Mouse (Mus musculus) forebrain, embryonic 15.5 days (tissue): ENCODE data around the gene Igf2r. TPM values are rescaled to one million over a fixed set of nuclear protein-coding genes. Genes with fewer than 3 reads are reported as not detected.

Experiments used
- ATAC-seq: fragments of 200-750 bp; cut with Nextera tagmentation; replicated peaks from 2 replicates; pipeline ENCODE4 v1.8.0; 2017; ENCODE audit warnings: mild to moderate bottlenecking, moderate TSS enrichment, moderate library complexity
- H3K27ac ChIP-seq: fragments of 300-500 bp; sonication (generic); replicated peaks from 2 replicates; pipeline ENCODE4 v1.5.1; 2015; ENCODE audit warnings: mild to moderate bottlenecking, inconsistent platforms
- H3K27me3 ChIP-seq: fragments of 300-500 bp; sonication (generic); 2 replicates; pipeline ENCODE4 v1.6.1; 2015; ENCODE audit warnings: inconsistent platforms
- H3K36me3 ChIP-seq: fragments of 300-500 bp; sonication (generic); 2 replicates; pipeline ENCODE4 v1.6.1; 2015; ENCODE audit warnings: mild to moderate bottlenecking, inconsistent platforms
- H3K4me1 ChIP-seq: fragments of 300-500 bp; sonication (generic); 2 replicates; pipeline ENCODE4 v1.6.1; 2015; ENCODE audit warnings: inconsistent platforms
- H3K4me2 ChIP-seq: fragments of 300-500 bp; sonication (generic); replicated peaks from 2 replicates; pipeline ENCODE4 v1.6.1; 2015; ENCODE audit warnings: mild to moderate bottlenecking, inconsistent platforms
- H3K4me3 ChIP-seq: fragments of 300-500 bp; sonication (generic); 2 replicates; pipeline ENCODE4 v1.5.1; 2015; ENCODE audit warnings: mild to moderate bottlenecking, inconsistent platforms
- H3K9ac ChIP-seq: fragments of 300-500 bp; sonication (generic); replicated peaks from 2 replicates; pipeline ENCODE4 v1.6.1; 2015; ENCODE audit warnings: mild to moderate bottlenecking, inconsistent platforms
- H3K9me3 ChIP-seq: fragments of 300-500 bp; sonication (generic); 2 replicates; pipeline ENCODE4 v1.6.1; 2016; ENCODE audit warnings: inconsistent platforms
- WGBS: fragments of 180-500 bp; shearing (Covaris S2); methylation state at CpG from one replicate; pipeline ENCODE4 v1.1.7; 2015; ENCODE audit warnings: mixed read lengths; 5-methylcytosine and 5-hydroxymethylcytosine counted together
- polyA plus RNA-seq: library from polyadenylated mRNA; unstranded; fragments of >200 nt; fragmentation: Nextera tagmentation; extraction: Ambion mirVana; gene quantifications from 2 replicates; pipeline ENCODE4 v1.2.1, GENCODE M21; 2015

The Igf2r gene
- polyA plus RNA-seq, 1 experiment from 2014 or later: 11.0 TPM

GRCm38 (mm10) chr17:12718251-12718650, 51.2 kb downstream of the Igf2r start:
- WGBS: 78% methylated on average over 7 of the region's 7 CpGs
- Histone ChIP-seq H3K9me3 (no peaks in the 10 kb centered on the region), H3K4me3 (no peak overlapping the region), H3K27me3 (no peaks in the 10 kb centered on the region), H3K27ac (peak overlapping the region; percentile 49; the same call in 1 of the 2 replicates), H3K9ac (no peak overlapping the region), H3K4me2 (no peak overlapping the region), H3K36me3 (peaks cover 53% of the 10 kb centered on the region), H3K4me1 (peaks cover 9% of the 10 kb centered on the region; the same call in 1 of the 2 replicates)
- ATAC-seq: peak; percentile 87

- WGBS: 82% methylated on average over 4 of the region's 4 CpGs
- no peak for ATAC-seq
- no peak overlapping the region for H3K4me2 ChIP-seq
- no peak overlapping the region for H3K4me3 ChIP-seq
- peaks cover 53% of the 10 kb centered on the region for H3K36me3 ChIP-seq
- no peaks in the 10 kb centered on the region for H3K27me3 ChIP-seq
- peak overlapping the region; percentile 49; the same call in 1 of the 2 replicates for H3K27ac ChIP-seq
- no peak overlapping the region for H3K9ac ChIP-seq
- H3K4me1 ChIP-seq: peaks cover 9% of the 10 kb centered on the region; the same call in 1 of the 2 replicates
- no peaks in the 10 kb centered on the region for H3K9me3 ChIP-seq
These were observed 52.0 kb downstream of the Igf2r start for GRCm38 (mm10) chr17:12717445-12717844.

DNA sequence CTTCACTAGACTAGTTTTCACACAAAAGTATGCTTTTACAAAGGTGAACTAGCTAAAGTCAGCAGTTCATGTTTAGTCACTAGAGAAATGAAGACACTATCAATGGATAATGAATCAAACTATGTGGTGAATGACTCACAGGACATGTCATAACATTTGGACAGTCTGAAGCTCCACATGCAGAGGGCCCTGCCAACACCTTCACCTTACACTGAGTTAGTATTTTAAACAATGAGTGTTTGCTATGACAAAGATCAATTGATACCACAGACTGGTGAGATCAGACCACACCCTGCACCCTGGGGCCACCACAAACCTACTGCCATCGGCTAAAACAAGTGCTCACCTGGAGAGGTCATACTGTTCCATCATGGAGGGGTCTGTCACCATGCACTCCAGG, 54.4 kb downstream of the Igf2r start:
- Histone ChIP-seq H3K4me2 (no peak overlapping the region), H3K36me3 (peaks cover 56% of the 10 kb centered on the region)

DNA sequence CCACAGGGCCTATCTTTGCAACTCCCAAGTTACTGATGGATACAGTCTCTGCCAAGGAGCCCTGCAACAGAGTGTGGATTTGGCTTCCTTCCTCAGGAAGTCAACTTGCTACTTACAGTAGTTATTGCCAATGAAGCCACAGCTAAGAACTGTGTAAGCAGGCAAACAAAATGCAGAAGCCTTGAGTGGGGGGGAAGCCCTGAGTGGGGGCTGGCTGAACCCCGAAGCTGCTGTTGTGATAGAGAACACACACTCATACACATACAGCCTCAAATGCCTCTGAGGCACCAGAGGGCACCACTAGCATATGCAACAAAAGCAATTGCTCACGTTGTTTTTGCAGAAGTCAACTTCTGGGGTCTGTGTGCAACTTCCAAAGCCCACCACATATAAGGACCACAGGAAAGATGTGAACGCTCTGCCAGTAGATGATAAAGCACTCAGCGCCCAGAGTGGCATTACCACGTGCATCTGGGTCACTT, 55.3 kb downstream of the Igf2r start:
- H3K9me3 ChIP-seq: no peaks in the 10 kb centered on the region
- peaks cover 50% of the 10 kb centered on the region for H3K36me3 ChIP-seq
- ATAC-seq: no peak
- peaks cover 9% of the 10 kb centered on the region; the same call in 1 of the 2 replicates for H3K4me1 ChIP-seq
- H3K27ac ChIP-seq: no peak overlapping the region
- H3K4me3 ChIP-seq: no peak overlapping the region
- no peaks in the 10 kb centered on the region for H3K27me3 ChIP-seq
- 85% methylated on average over 5 of the region's 5 CpGs for WGBS
- no peak overlapping the region for H3K4me2 ChIP-seq
- no peak overlapping the region for H3K9ac ChIP-seq

More for the DNA sequence above, 54.4 kb downstream of the Igf2r start:
- Histone ChIP-seq H3K9ac (no peak overlapping the region), H3K27me3 (no peaks in the 10 kb centered on the region), H3K4me3 (no peak overlapping the region), H3K27ac (no peak overlapping the region), H3K4me1 (peaks cover 9% of the 10 kb centered on the region; the same call in 1 of the 2 replicates), H3K9me3 (no peaks in the 10 kb centered on the region)
- WGBS: 90% methylated on average over 1 of the region's 1 CpGs
- no peak for ATAC-seq

- Histone ChIP-seq H3K4me3 (no peak overlapping the region), H3K27me3 (no peaks in the 10 kb centered on the region), H3K9me3 (no peaks in the 10 kb centered on the region), H3K9ac (no peak overlapping the region), H3K27ac (no peak overlapping the region), H3K4me1 (peaks cover 6% of the 10 kb centered on the region; the same call in 1 of the 2 replicates), H3K36me3 (peaks cover 53% of the 10 kb centered on the region), H3K4me2 (no peak overlapping the region)
- WGBS: 84% methylated on average over 3 of the region's 3 CpGs
- ATAC-seq: no peak
These were observed 56.5 kb downstream of the Igf2r start for GRCm38 (mm10) chr17:12712993-12713392.

DNA sequence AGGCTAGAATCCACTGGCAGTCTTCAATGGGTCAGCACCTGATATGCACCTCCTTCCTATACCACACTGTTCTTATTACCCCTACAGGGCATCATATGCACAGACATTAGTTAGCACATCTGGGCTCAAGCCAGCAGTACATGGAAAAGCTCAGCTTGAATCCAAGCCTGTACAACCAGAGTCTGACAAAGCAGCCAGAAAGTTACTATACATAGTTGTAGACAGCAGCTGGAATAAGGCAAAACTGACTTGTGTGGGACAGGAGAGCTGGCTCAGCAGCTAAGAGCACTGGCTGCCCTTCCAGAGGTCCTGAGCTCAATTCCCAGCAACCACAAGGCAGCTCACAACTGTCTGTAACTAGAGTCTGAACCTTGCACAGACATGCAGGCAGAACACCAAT, 57.3 kb downstream of the Igf2r start:
- Histone ChIP-seq H3K9ac (no peak overlapping the region), H3K9me3 (no peaks in the 10 kb centered on the region), H3K36me3 (peaks cover 53% of the 10 kb centered on the region), H3K4me1 (no peaks in the 10 kb centered on the region), H3K27ac (no peak overlapping the region), H3K4me2 (no peak overlapping the region), H3K27me3 (no peaks in the 10 kb centered on the region), H3K4me3 (no peak overlapping the region)
- no peak for ATAC-seq

GRCm38 (mm10) chr17:12710976-12711375, 58.5 kb downstream of the Igf2r start:
- ATAC-seq: no peak
- no peaks in the 10 kb centered on the region for H3K4me1 ChIP-seq
- no peaks in the 10 kb centered on the region for H3K9me3 ChIP-seq
- H3K27me3 ChIP-seq: no peaks in the 10 kb centered on the region
- H3K9ac ChIP-seq: no peak overlapping the region
- H3K27ac ChIP-seq: no peak overlapping the region
- H3K36me3 ChIP-seq: peaks cover 49% of the 10 kb centered on the region
- WGBS: 93% methylated on average over 2 of the region's 2 CpGs
- H3K4me2 ChIP-seq: no peak overlapping the region
- H3K4me3 ChIP-seq: no peak overlapping the region

- Histone ChIP-seq H3K4me2 (no peak overlapping the region), H3K9ac (no peak overlapping the region), H3K4me1 (no peaks in the 10 kb centered on the region), H3K27me3 (no peaks in the 10 kb centered on the region), H3K4me3 (no peak overlapping the region), H3K27ac (no peak overlapping the region), H3K36me3 (peaks cover 50% of the 10 kb centered on the region), H3K9me3 (no peaks in the 10 kb centered on the region)
- ATAC-seq: no peak
- WGBS: 72% methylated on average over 13 of the region's 13 CpGs
These were observed 59.2 kb downstream of the Igf2r start for GRCm38 (mm10) chr17:12710050-12710780.

DNA sequence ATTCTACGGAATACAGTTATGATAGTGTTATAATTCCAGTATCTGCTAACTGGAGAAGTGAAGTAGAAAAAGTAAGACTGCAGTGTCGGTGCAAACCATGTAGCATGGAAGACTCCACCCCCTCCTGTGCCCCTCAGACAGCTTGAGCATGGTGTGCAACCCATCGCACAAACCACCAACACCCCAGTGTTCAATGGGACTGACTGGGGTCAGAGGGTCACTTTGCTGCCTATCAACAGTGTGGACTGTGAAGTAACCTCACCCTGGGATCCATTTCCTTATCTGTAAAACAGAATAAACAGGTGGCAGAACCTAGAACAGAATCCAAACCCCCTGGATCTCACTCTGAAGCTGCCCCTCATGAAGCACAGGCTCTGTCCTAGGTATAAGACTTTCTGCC, 61.1 kb downstream of the Igf2r start:
- H3K4me2 ChIP-seq: no peak overlapping the region
- 91% methylated on average over 3 of the region's 3 CpGs for WGBS
- no peaks in the 10 kb centered on the region for H3K4me1 ChIP-seq
- no peak overlapping the region for H3K9ac ChIP-seq
- H3K36me3 ChIP-seq: peaks cover 52% of the 10 kb centered on the region
- H3K9me3 ChIP-seq: no peaks in the 10 kb centered on the region
- no peaks in the 10 kb centered on the region for H3K27me3 ChIP-seq
- no peak for ATAC-seq
- H3K4me3 ChIP-seq: no peak overlapping the region
- no peak overlapping the region for H3K27ac ChIP-seq

- Histone ChIP-seq H3K27ac (no peak overlapping the region), H3K9me3 (no peaks in the 10 kb centered on the region), H3K4me2 (no peak overlapping the region), H3K36me3 (peaks cover 67% of the 10 kb centered on the region), H3K27me3 (no peaks in the 10 kb centered on the region), H3K9ac (no peak overlapping the region), H3K4me3 (no peak overlapping the region), H3K4me1 (no peaks in the 10 kb centered on the region)
- no peak for ATAC-seq
- WGBS: 92% methylated on average over 10 of the region's 10 CpGs
These were observed 62.8 kb downstream of the Igf2r start for GRCm38 (mm10) chr17:12706590-12707049.

- Histone ChIP-seq H3K4me1 (no peaks in the 10 kb centered on the region), H3K27me3 (no peaks in the 10 kb centered on the region), H3K4me2 (no peak overlapping the region), H3K4me3 (no peak overlapping the region), H3K9me3 (no peaks in the 10 kb centered on the region), H3K36me3 (peaks cover 77% of the 10 kb centered on the region), H3K9ac (no peak overlapping the region), H3K27ac (no peak overlapping the region)
- ATAC-seq: no peak
- WGBS: 93% methylated on average over 5 of the region's 5 CpGs
These were observed 66.6 kb downstream of the Igf2r start for GRCm38 (mm10) chr17:12702901-12703300.

DNA sequence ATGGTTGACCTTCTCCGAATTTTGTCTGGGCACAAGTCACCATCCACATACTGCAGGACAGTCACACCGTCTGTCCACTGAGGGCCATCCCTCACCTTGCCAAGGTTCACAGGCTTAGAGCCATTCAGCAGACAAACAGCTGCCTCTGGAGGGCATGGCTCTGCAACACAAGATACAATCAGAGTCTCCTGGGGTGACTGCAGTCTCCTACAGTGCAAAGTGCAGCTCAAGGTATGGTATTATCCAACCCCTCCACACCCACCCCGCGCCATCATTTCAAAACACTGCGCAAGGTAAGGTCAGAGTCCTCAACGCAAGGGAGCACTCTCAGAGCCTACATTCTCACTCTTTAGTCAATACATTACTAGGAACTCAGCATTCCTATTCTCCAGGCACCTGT, 69.1 kb downstream of the Igf2r start:
- Histone ChIP-seq H3K4me3 (no peak overlapping the region), H3K4me1 (no peaks in the 10 kb centered on the region), H3K4me2 (no peak overlapping the region), H3K9ac (no peak overlapping the region), H3K36me3 (peaks cover 92% of the 10 kb centered on the region), H3K27me3 (no peaks in the 10 kb centered on the region), H3K27ac (no peak overlapping the region), H3K9me3 (no peaks in the 10 kb centered on the region)
- no peak for ATAC-seq
- WGBS: 96% methylated on average over 6 of the region's 6 CpGs
